ENCODE assay signal across 27 mouse cellular contexts in genomic region chr2:25064285-25064684, GRCm38 (mm10). TPM values are rescaled to one million over a fixed set of nuclear protein-coding genes. Genes with fewer than 3 reads are reported as not detected.
DNase-seq lines count a peak whose midpoint lies in the region; ATAC-seq and TF ChIP-seq lines count a peak whose summit lies in the region.
"Had no signal": no experiment of that assay in that cellular context is flagged by ENCODE, and none has a peak within 500 bp of the region (broad histone marks: within the 10 kb centered on the region; RNA-seq: fewer than 3 reads in every experiment).

No protein-coding gene starts in this region.

- H3K9me3 ChIP-seq in liver, embryonic 12.5 days (replicated peaks): no peaks in the 10 kb centered on the region
- no peaks in the 10 kb centered on the region for H3K9me3 ChIP-seq in liver, embryonic 13.5 days (replicated peaks)
- no peaks in the 10 kb centered on the region for H3K9me3 ChIP-seq in liver, embryonic 15.5 days (replicated peaks)
- H3K9me3 ChIP-seq: embryonic facial prominence, embryonic 13.5 days; embryonic facial prominence, embryonic 15.5 days; forebrain, embryonic 10.5 days; forebrain, embryonic 12.5 days had no signal

- H3K4me1 ChIP-seq in liver, embryonic 12.5 days: peaks cover 40% of the 10 kb centered on the region
- peaks cover 34% of the 10 kb centered on the region for H3K4me1 ChIP-seq in liver, embryonic 13.5 days (replicated peaks)
- H3K4me1 ChIP-seq in liver, embryonic 15.5 days (replicated peaks): peaks cover 13% of the 10 kb centered on the region
- H3K4me1 ChIP-seq in thymus, adult 2 months (replicated peaks; ENCODE audit: control insufficient read depth, insufficient read depth, low read length): no peaks in the 10 kb centered on the region
- H3K4me1 ChIP-seq: embryonic facial prominence, embryonic 13.5 days; embryonic facial prominence, embryonic 15.5 days; forebrain, embryonic 10.5 days; forebrain, embryonic 12.5 days had no signal

- H3K4me2 ChIP-seq in liver, embryonic 12.5 days: no peak overlapping the region
- H3K4me2 ChIP-seq in liver, embryonic 13.5 days: no peak overlapping the region
- H3K4me2 ChIP-seq in liver, embryonic 15.5 days: no peak overlapping the region
- H3K4me2 ChIP-seq: embryonic facial prominence, embryonic 13.5 days; embryonic facial prominence, embryonic 15.5 days; forebrain, embryonic 12.5 days had no signal

- ATAC-seq in liver, embryonic 12.5 days: peak; percentile 62; the same call in 1 of the 2 replicates
- peak; percentile 59 for ATAC-seq in liver, embryonic 13.5 days (ENCODE audit: low read depth)
- peak; percentile 50; the same call in 1 of the 2 replicates for ATAC-seq in liver, embryonic 15.5 days (ENCODE audit: insufficient read depth)
- ATAC-seq: forebrain, embryonic 14.5 days; forebrain, embryonic 16.5 days; Patski had no signal

- H3K36me3 ChIP-seq in liver, embryonic 12.5 days: peaks cover 17% of the 10 kb centered on the region
- peaks cover 6% of the 10 kb centered on the region for H3K36me3 ChIP-seq in liver, embryonic 13.5 days
- no peaks in the 10 kb centered on the region for H3K36me3 ChIP-seq in liver, embryonic 15.5 days (replicated peaks)
- H3K36me3 ChIP-seq in thymus, adult 2 months (ENCODE audit: control insufficient read depth, insufficient read depth, low read length): no peaks in the 10 kb centered on the region

- H3K27me3 ChIP-seq in liver, embryonic 12.5 days (replicated peaks): no peaks in the 10 kb centered on the region
- H3K27me3 ChIP-seq in liver, embryonic 13.5 days: no peaks in the 10 kb centered on the region
- H3K27me3 ChIP-seq in liver, embryonic 15.5 days: no peaks in the 10 kb centered on the region
- no peaks in the 10 kb centered on the region for H3K27me3 ChIP-seq in thymus, adult 2 months (ENCODE audit: control insufficient read depth, insufficient read depth, low read length)
- H3K27me3 ChIP-seq: embryonic facial prominence, embryonic 13.5 days; embryonic facial prominence, embryonic 15.5 days; forebrain, embryonic 12.5 days; Patski had no signal

- no peak for DNase-seq in liver
- DNase-seq in liver, embryonic 13.5 days: no peak
- no peak for DNase-seq in kidney, postnatal 14 days
- DNase-seq in thymus, adult 2 months: no peak
- DNase-seq in urinary bladder, postnatal 10 days (ENCODE audit: low spot score): no peak
- DNase-seq: adrenal gland, adult 2 months; adrenal gland, postnatal 10 days; adrenal gland, postnatal 25 days; cerebellum, adult 11 months; cerebellum, adult 18-20 months; cerebellum, adult 8-10 months; cerebellum, adult 9-11 months; cerebellum, postnatal 14 days; cerebellum, postnatal 36 days; embryo, embryonic 11 days had no signal

- no peak overlapping the region for H3K4me3 ChIP-seq in liver, embryonic 12.5 days
- no peak overlapping the region for H3K4me3 ChIP-seq in liver, embryonic 13.5 days (replicated peaks)
- H3K4me3 ChIP-seq in liver, embryonic 15.5 days (replicated peaks): no peak overlapping the region
- no peak overlapping the region for H3K4me3 ChIP-seq in thymus, adult 2 months (ENCODE audit: control insufficient read depth, insufficient read depth, low read length)
- H3K4me3 ChIP-seq: embryonic facial prominence, embryonic 13.5 days; embryonic facial prominence, embryonic 15.5 days; erythroblast, embryonic 14.5 days; forebrain, embryonic 10.5 days; forebrain, embryonic 12.5 days had no signal

- TF ChIP-seq CTCF in thymus, adult 2 months (IDR thresholded peaks at IDR 0.05; ENCODE audit: borderline replicate concordance, control insufficient read depth, extremely low read depth, insufficient read depth, low read length, poor library complexity): no peak

- no peak overlapping the region for H3K27ac ChIP-seq in liver, embryonic 12.5 days
- H3K27ac ChIP-seq in liver, embryonic 13.5 days: no peak overlapping the region
- no peak overlapping the region for H3K27ac ChIP-seq in liver, embryonic 15.5 days (replicated peaks)
- H3K27ac ChIP-seq in thymus, adult 2 months (ENCODE audit: control insufficient read depth, insufficient read depth, low read length): no peak overlapping the region
- H3K27ac ChIP-seq: embryonic facial prominence, embryonic 13.5 days; embryonic facial prominence, embryonic 15.5 days; forebrain, embryonic 10.5 days; forebrain, embryonic 12.5 days had no signal

- no peak for TF ChIP-seq POLR2A in thymus, adult 2 months (IDR thresholded peaks at IDR 0.05; ENCODE audit: control insufficient read depth, extremely low read depth, insufficient read depth, low read length, poor library complexity)

- WGBS in liver, embryonic 12.5 days (ENCODE audit: insufficient replicate concordance): 32% methylated on average over 1 of the region's 1 CpGs
- WGBS in liver, embryonic 13.5 days (ENCODE audit: insufficient replicate concordance): 23% methylated on average over 1 of the region's 1 CpGs
- 19% methylated on average over 1 of the region's 1 CpGs for WGBS in liver, embryonic 15.5 days (ENCODE audit: insufficient replicate concordance)
- WGBS in thymus, adult 2 months: 100% methylated on average over 1 of the region's 1 CpGs

- no peak overlapping the region for H3K9ac ChIP-seq in liver, embryonic 12.5 days
- H3K9ac ChIP-seq in liver, embryonic 13.5 days: no peak overlapping the region
- no peak overlapping the region for H3K9ac ChIP-seq in liver, embryonic 15.5 days
- H3K9ac ChIP-seq: embryonic facial prominence, embryonic 13.5 days; embryonic facial prominence, embryonic 15.5 days; forebrain, embryonic 12.5 days had no signal

RNA-seq across cellular contexts. Expression of gene Nsmf, which starts 10.1 kb away (rescaled TPM):
- 16.1 and 17.0 TPM in 2 replicates for polyA plus RNA-seq in liver, embryonic 12.5 days (2016; fragmentation: Nextera tagmentation; extraction: Ambion mirVana)
- 8.0 and 10.2 TPM in 2 replicates for polyA plus RNA-seq in liver, embryonic 13.5 days (2015; fragmentation: Nextera tagmentation; extraction: Ambion mirVana)
- 8.3 and 9.7 TPM in 2 replicates for polyA plus RNA-seq in liver, embryonic 15.5 days (2015; fragmentation: Nextera tagmentation; extraction: Ambion mirVana)
- polyA plus RNA-seq in thymus, adult 2 months (2012; rRNA removed): 41.6 and 50.4 TPM in 2 replicates

RNA-seq across cellular contexts. Expression of gene Entpd8, which starts 15.8 kb away (rescaled TPM):
- 1.2 and 1.4 TPM in 2 replicates for polyA plus RNA-seq in liver, embryonic 12.5 days (2016; fragmentation: Nextera tagmentation; extraction: Ambion mirVana)
- polyA plus RNA-seq in liver, embryonic 13.5 days (2015; fragmentation: Nextera tagmentation; extraction: Ambion mirVana): 1.6 and 2.2 TPM in 2 replicates
- 5.3 and 6.8 TPM in 2 replicates for polyA plus RNA-seq in liver, embryonic 15.5 days (2015; fragmentation: Nextera tagmentation; extraction: Ambion mirVana)
- polyA plus RNA-seq in thymus, adult 2 months (2012; rRNA removed): 0.58 and 0.91 TPM in 2 replicates
- polyA plus RNA-seq: C2C12; embryonic facial prominence, embryonic 11.5 days; embryonic facial prominence, embryonic 13.5 days; embryonic facial prominence, embryonic 15.5 days; forebrain, embryonic 10.5 days; forebrain, embryonic 12.5 days; forebrain, embryonic 14.5 days; forebrain, embryonic 16.5 days; Patski had no signal

RNA-seq across cellular contexts. Expression of gene Noxa1, which starts 30.7 kb away (rescaled TPM):
- 0.64 and 0.71 TPM in 2 replicates for polyA plus RNA-seq in liver, embryonic 12.5 days (2016; fragmentation: Nextera tagmentation; extraction: Ambion mirVana)
- polyA plus RNA-seq in liver, embryonic 13.5 days (2015; fragmentation: Nextera tagmentation; extraction: Ambion mirVana): 1.1 and 1.6 TPM in 2 replicates
- 0.94 and 0.98 TPM in 2 replicates for polyA plus RNA-seq in liver, embryonic 15.5 days (2015; fragmentation: Nextera tagmentation; extraction: Ambion mirVana)
- polyA plus RNA-seq in thymus, adult 2 months (2012; rRNA removed): 0.24 and 0.44 TPM in 2 replicates
- polyA plus RNA-seq: adrenal gland, adult 2 months; C2C12; embryonic facial prominence, embryonic 11.5 days; embryonic facial prominence, embryonic 13.5 days; forebrain, embryonic 12.5 days; forebrain, embryonic 14.5 days; forebrain, embryonic 16.5 days; Patski had no signal
